Mouse (Mus musculus) limb, embryonic 15.5 days (tissue): ENCODE results near the gene Tomm22. TPM values are rescaled to one million over a fixed set of nuclear protein-coding genes. Genes with fewer than 3 reads are reported as not detected.

Experiments used
- ATAC-seq: fragments of 200-750 bp; cut with Nextera tagmentation; 2 replicates; pipeline ENCODE4 v1.8.0; 2017; ENCODE audit warnings: low read depth, moderate TSS enrichment; ENCODE audit not compliant: insufficient number of reproducible peaks, low FRiP score, low TSS enrichment
- H3K27ac ChIP-seq: fragments of 300-500 bp; sonication (generic); 2 replicates; pipeline ENCODE4 v1.5.1; 2015; ENCODE audit warnings: moderate library complexity, mild to moderate bottlenecking, inconsistent platforms
- H3K27me3 ChIP-seq: fragments of 300-500 bp; sonication (generic); 2 replicates; pipeline ENCODE4 v1.6.1; 2015; ENCODE audit warnings: inconsistent platforms
- H3K36me3 ChIP-seq: fragments of 300-500 bp; sonication (generic); 2 replicates; pipeline ENCODE4 v1.6.1; 2015; ENCODE audit warnings: inconsistent platforms
- H3K4me1 ChIP-seq: fragments of 300-500 bp; sonication (generic); 2 replicates; pipeline ENCODE4 v1.6.1; 2015; ENCODE audit warnings: inconsistent platforms
- H3K4me2 ChIP-seq: fragments of 300-500 bp; sonication (generic); 2 replicates; pipeline ENCODE4 v1.6.1; 2015; ENCODE audit warnings: mild to moderate bottlenecking, inconsistent platforms
- H3K4me3 ChIP-seq: fragments of 300-500 bp; sonication (generic); 2 replicates; pipeline ENCODE4 v1.5.1; 2015; ENCODE audit warnings: mild to moderate bottlenecking, inconsistent platforms
- H3K9ac ChIP-seq: fragments of 300-500 bp; sonication (generic); 2 replicates; pipeline ENCODE4 v1.6.1; 2015; ENCODE audit warnings: inconsistent platforms
- H3K9me3 ChIP-seq: fragments of 300-500 bp; sonication (generic); 2 replicates; pipeline ENCODE4 v1.6.1; 2016; ENCODE audit warnings: inconsistent platforms
- WGBS: fragments of 180-500 bp; shearing (Covaris S2); methylation state at CpG from one replicate; pipeline ENCODE4 v1.1.7; 2015; 5-methylcytosine and 5-hydroxymethylcytosine counted together
- polyA plus RNA-seq: library from polyadenylated mRNA; unstranded; fragments of >200 nt; fragmentation: Nextera tagmentation; extraction: Ambion mirVana; gene quantifications from 2 replicates; pipeline ENCODE4 v1.2.1, GENCODE M21; 2015

The Tomm22 gene
- polyA plus RNA-seq, 1 experiment from 2014 or later: 216 TPM

DNA sequence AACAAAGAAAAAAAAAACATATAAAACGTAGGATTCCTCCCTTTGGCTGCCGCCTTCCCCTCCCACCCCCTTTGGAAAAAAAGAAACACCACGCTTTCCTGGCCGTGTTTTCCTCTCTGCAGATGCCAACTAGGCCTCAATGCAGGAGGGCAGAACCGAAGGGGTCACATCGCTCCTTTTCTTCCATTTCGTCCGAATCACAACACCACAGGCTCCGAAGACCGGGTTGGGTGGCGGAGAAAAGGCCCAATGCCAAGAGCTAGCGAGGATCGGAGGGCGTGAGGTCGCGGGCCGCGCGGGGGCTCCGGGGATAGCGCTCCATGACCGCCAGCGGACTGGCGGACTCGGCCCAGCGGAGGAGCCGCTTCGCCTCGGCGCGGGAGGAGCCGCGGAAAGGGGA lies 16.5 kb downstream of the Tomm22 start:
- WGBS: under 1% methylated on average over 33 of the region's 33 CpGs
- Histone ChIP-seq H3K4me1 (peaks cover 68% of the 10 kb centered on the region), H3K27me3 (no peaks in the 10 kb centered on the region), H3K36me3 (no peaks in the 10 kb centered on the region), H3K4me3 (peak overlapping the region; percentile 87), H3K9ac (peak overlapping the region; percentile 88), H3K27ac (peak overlapping the region; percentile 98), H3K4me2 (peak overlapping the region; percentile 67), H3K9me3 (no peaks in the 10 kb centered on the region)
- no peak for ATAC-seq

- peak; percentile 68 for ATAC-seq
- H3K4me1 ChIP-seq: peaks cover 71% of the 10 kb centered on the region
- WGBS: under 1% methylated on average over 59 of the region's 72 CpGs
Measured at GRCm38 (mm10) chr15:79687646-79688267, 17.1 kb downstream of the Tomm22 start, which contains the start of gene Josd1. TSS of gene Josd1 (minus strand) at chr15:79687919.

GRCm38 (mm10) chr15:79688268-79688956 lies 17.8 kb downstream of the Tomm22 start:
- peak overlapping the region; percentile 98 for H3K27ac ChIP-seq
- H3K4me1 ChIP-seq: peaks cover 66% of the 10 kb centered on the region
- peak overlapping the region; percentile 87 for H3K4me3 ChIP-seq
- no peaks in the 10 kb centered on the region for H3K9me3 ChIP-seq
- H3K27me3 ChIP-seq: no peaks in the 10 kb centered on the region
- peak overlapping the region; percentile 88; the same call in 1 of the 2 replicates for H3K9ac ChIP-seq
- H3K4me2 ChIP-seq: peak overlapping the region; percentile 67
- no peaks in the 10 kb centered on the region for H3K36me3 ChIP-seq
- 4% methylated on average over 8 of the region's 8 CpGs for WGBS
- ATAC-seq: no peak

More at GRCm38 (mm10) chr15:79687646-79688267, 17.1 kb downstream of the Tomm22 start, which contains the start of gene Josd1:
- H3K27me3 ChIP-seq: no peaks in the 10 kb centered on the region
- H3K4me3 ChIP-seq: peak within 1 kb of the TSS; percentile 87
- no peaks in the 10 kb centered on the region for H3K9me3 ChIP-seq
- no peaks in the 10 kb centered on the region for H3K36me3 ChIP-seq
- peak within 1 kb of the TSS; percentile 67 for H3K4me2 ChIP-seq
- H3K27ac ChIP-seq: peak within 1 kb of the TSS; percentile 98
- H3K9ac ChIP-seq: peak within 1 kb of the TSS; percentile 88

DNA sequence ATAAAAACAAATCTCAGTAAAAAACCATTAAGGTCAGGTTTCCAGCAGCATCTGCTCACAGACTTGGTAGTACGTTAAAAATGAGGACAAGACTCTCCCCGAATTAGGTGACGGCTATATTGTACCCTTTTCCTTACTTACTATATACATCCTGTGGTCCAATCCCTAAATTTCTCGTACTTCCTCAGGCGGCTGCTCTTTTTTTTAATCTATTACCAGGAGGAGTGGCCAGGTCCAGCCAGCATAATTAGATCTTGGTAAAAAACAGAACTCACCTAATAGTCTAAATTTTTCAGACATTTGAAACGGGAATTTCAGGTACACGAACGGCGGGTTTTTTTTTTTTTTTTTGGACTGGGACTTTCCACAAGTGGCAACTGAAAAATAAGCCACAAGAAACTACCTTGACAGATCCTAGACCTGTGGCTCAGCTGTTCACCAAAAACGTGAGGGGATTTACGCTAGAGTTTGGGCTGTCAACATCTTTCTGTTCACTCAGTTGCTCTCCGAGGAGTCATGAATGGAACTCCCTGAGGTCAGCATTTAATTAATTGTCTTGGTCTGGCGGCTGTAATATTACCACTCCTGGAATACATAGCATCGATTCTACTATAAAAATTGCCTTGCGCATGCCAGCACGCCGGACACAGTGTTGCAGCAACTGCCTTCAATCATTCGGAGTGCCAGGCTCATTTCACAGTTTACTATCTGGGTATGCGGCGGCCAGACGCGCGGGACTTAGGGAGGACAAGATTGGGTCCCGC lies 19.2 kb downstream of the Tomm22 start:
- Histone ChIP-seq H3K27me3 (no peaks in the 10 kb centered on the region), H3K36me3 (peaks cover 8% of the 10 kb centered on the region), H3K4me2 (peak overlapping the region; percentile 93), H3K4me3 (peak overlapping the region; percentile 97), H3K9ac (no peak overlapping the region), H3K27ac (peak overlapping the region; percentile 69), H3K4me1 (peaks cover 51% of the 10 kb centered on the region), H3K9me3 (no peaks in the 10 kb centered on the region)
- no peak for ATAC-seq
- WGBS: 11% methylated on average over 24 of the region's 24 CpGs

GRCm38 (mm10) chr15:79690426-79691022 lies 19.9 kb downstream of the Tomm22 start, which contains the start of gene Gtpbp1:
TSS of gene Gtpbp1 (plus strand) at chr15:79690845.
- peaks cover 14% of the 10 kb centered on the region for H3K36me3 ChIP-seq
- H3K4me3 ChIP-seq: peak within 1 kb of the TSS; percentile 97
- peak; percentile 96 for ATAC-seq
- peaks cover 45% of the 10 kb centered on the region for H3K4me1 ChIP-seq
- H3K9me3 ChIP-seq: no peaks in the 10 kb centered on the region
- WGBS: under 1% methylated on average over 45 of the region's 45 CpGs
- peak within 1 kb of the TSS; percentile 87 for H3K27ac ChIP-seq
- H3K27me3 ChIP-seq: no peaks in the 10 kb centered on the region
- peak within 1 kb of the TSS; percentile 93 for H3K4me2 ChIP-seq
- peak within 1 kb of the TSS; percentile 83 for H3K9ac ChIP-seq

GRCm38 (mm10) chr15:79691023-79691508 lies 20.4 kb downstream of the Tomm22 start:
- peaks cover 17% of the 10 kb centered on the region for H3K36me3 ChIP-seq
- H3K9ac ChIP-seq: peak overlapping the region; percentile 83
- peak overlapping the region; percentile 97 for H3K4me3 ChIP-seq
- peak overlapping the region; percentile 87 for H3K27ac ChIP-seq
- peaks cover 39% of the 10 kb centered on the region for H3K4me1 ChIP-seq
- WGBS: under 1% methylated on average over 35 of the region's 53 CpGs
- H3K27me3 ChIP-seq: no peaks in the 10 kb centered on the region
- no peaks in the 10 kb centered on the region for H3K9me3 ChIP-seq
- H3K4me2 ChIP-seq: peak overlapping the region; percentile 93
- ATAC-seq: no peak

DNA sequence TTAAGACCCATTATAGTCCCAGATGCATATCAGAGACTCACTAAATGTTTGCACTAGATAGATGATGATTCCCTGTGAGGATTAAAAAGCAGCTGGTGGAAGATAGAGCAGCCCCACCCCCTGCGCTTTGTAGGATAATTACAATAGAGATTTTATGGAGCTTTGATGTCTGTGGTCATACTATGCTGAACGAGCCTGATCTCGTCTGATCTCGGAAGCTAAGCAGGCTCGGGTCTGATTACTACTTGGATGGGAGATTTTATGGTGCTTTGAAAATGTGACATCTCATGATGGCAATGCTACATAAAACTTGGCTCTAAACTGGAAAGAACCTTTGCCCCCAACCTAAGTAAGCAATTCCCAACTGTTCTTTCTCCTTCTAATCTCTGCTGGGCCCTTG lies 21.7 kb downstream of the Tomm22 start:
- no peaks in the 10 kb centered on the region for H3K9me3 ChIP-seq
- peaks cover 34% of the 10 kb centered on the region for H3K4me1 ChIP-seq
- no peak overlapping the region for H3K9ac ChIP-seq
- no peak overlapping the region for H3K27ac ChIP-seq
- no peaks in the 10 kb centered on the region for H3K27me3 ChIP-seq
- WGBS: 51% methylated on average over 5 of the region's 5 CpGs
- H3K36me3 ChIP-seq: peaks cover 27% of the 10 kb centered on the region
- H3K4me3 ChIP-seq: peak overlapping the region; percentile 97
- no peak for ATAC-seq
- no peak overlapping the region for H3K4me2 ChIP-seq

DNA sequence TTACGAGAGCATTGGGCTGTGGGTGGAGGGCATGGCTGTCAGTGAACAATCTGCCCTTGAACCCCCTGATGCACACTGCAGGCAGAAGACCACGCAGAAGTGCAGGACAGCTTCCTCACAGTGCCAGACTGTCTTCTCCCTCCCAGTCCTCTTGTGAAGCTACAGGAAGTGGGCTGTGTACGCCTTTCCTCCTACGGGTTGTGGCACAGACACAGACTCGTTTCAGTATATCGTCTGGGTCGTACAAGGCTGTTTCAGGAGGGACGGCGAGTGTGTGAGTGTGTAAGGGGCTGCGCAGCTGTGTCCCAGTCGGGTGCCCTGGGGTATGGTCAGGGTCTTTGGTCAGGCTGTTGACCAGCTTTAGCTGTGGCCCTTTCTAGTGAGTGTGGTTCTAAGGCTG lies 23.1 kb downstream of the Tomm22 start:
- ATAC-seq: no peak
- 81% methylated on average over 11 of the region's 11 CpGs for WGBS
- H3K27me3 ChIP-seq: no peaks in the 10 kb centered on the region
- no peaks in the 10 kb centered on the region for H3K9me3 ChIP-seq
- no peak overlapping the region for H3K27ac ChIP-seq
- no peak overlapping the region for H3K9ac ChIP-seq
- H3K36me3 ChIP-seq: peaks cover 29% of the 10 kb centered on the region
- no peak overlapping the region for H3K4me2 ChIP-seq
- no peak overlapping the region for H3K4me3 ChIP-seq
- peaks cover 29% of the 10 kb centered on the region for H3K4me1 ChIP-seq

GRCm38 (mm10) chr15:79694512-79694911 lies 23.9 kb downstream of the Tomm22 start:
- Histone ChIP-seq H3K4me2 (no peak overlapping the region), H3K36me3 (peaks cover 32% of the 10 kb centered on the region), H3K9ac (no peak overlapping the region), H3K27ac (no peak overlapping the region), H3K9me3 (no peaks in the 10 kb centered on the region), H3K4me3 (no peak overlapping the region), H3K4me1 (peaks cover 26% of the 10 kb centered on the region), H3K27me3 (no peaks in the 10 kb centered on the region)
- no peak for ATAC-seq
- WGBS: 87% methylated on average over 4 of the region's 4 CpGs

GRCm38 (mm10) chr15:79695516-79695915 lies 24.9 kb downstream of the Tomm22 start:
- Histone ChIP-seq H3K9ac (no peak overlapping the region), H3K9me3 (no peaks in the 10 kb centered on the region), H3K4me2 (no peak overlapping the region), H3K27me3 (no peaks in the 10 kb centered on the region), H3K27ac (no peak overlapping the region), H3K4me1 (peaks cover 19% of the 10 kb centered on the region), H3K4me3 (no peak overlapping the region), H3K36me3 (peaks cover 33% of the 10 kb centered on the region)
- 63% methylated on average over 3 of the region's 3 CpGs for WGBS
- ATAC-seq: no peak

GRCm38 (mm10) chr15:79696508-79696907 lies 25.8 kb downstream of the Tomm22 start:
- H3K4me1 ChIP-seq: peaks cover 14% of the 10 kb centered on the region
- no peak overlapping the region for H3K9ac ChIP-seq
- H3K4me3 ChIP-seq: no peak overlapping the region
- H3K4me2 ChIP-seq: no peak overlapping the region
- no peak overlapping the region for H3K27ac ChIP-seq
- H3K9me3 ChIP-seq: no peaks in the 10 kb centered on the region
- H3K27me3 ChIP-seq: no peaks in the 10 kb centered on the region
- 77% methylated on average over 2 of the region's 2 CpGs for WGBS
- no peak for ATAC-seq
- peaks cover 33% of the 10 kb centered on the region for H3K36me3 ChIP-seq
